Comparison of ENCODE assay signal across 9 mouse cellular contexts in genomic region chr7:25246079-25246758, GRCm38 (mm10). TPM values are rescaled to one million over a fixed set of nuclear protein-coding genes. Genes with fewer than 3 reads are reported as not detected.
DNase-seq lines count a peak whose midpoint lies in the region; ATAC-seq and TF ChIP-seq lines count a peak whose summit lies in the region.
"Had no signal": no experiment of that assay in that cellular context is flagged by ENCODE, and none has a peak within 500 bp of the region (broad histone marks: within the 10 kb centered on the region; RNA-seq: fewer than 3 reads in every experiment).

No protein-coding gene starts in this region.

- TF ChIP-seq CTCF in kidney, postnatal 0 days (IDR thresholded peaks at IDR 0.05; ENCODE audit: low read depth), result no peak

- ATAC-seq in heart, embryonic 11.5 days (replicated peaks; ENCODE audit: insufficient number of reproducible peaks, low FRiP score, low TSS enrichment), result no peak
- no peak for ATAC-seq in kidney, postnatal 0 days (replicated peaks; ENCODE audit: low FRiP score, low read depth)
- no peak for ATAC-seq in liver, embryonic 15.5 days (ENCODE audit: insufficient read depth)

- peak overlapping the region; percentile 98 for H3K4me2 ChIP-seq in heart, embryonic 11.5 days
- peak overlapping the region; percentile 81 for H3K4me2 ChIP-seq in kidney, postnatal 0 days (ENCODE audit: low read length)
- H3K4me2 ChIP-seq in liver, embryonic 15.5 days, result peak overlapping the region; percentile 99; the same call in 1 of the 2 replicates

- H3K9ac ChIP-seq in heart, embryonic 11.5 days (ENCODE audit: low read depth, low read length), result peak overlapping the region; percentile 99
- H3K9ac ChIP-seq in kidney, postnatal 0 days (ENCODE audit: low read depth, low read length), result peak overlapping the region; percentile 35
- no peak overlapping the region for H3K9ac ChIP-seq in liver, embryonic 15.5 days

- H3K4me1 ChIP-seq in heart, embryonic 11.5 days (ENCODE audit: control insufficient read depth, insufficient read depth, low read length), result peaks cover 34% of the 10 kb centered on the region
- H3K4me1 ChIP-seq in kidney, postnatal 0 days (replicated peaks; ENCODE audit: insufficient read depth, low read length), result peaks cover 31% of the 10 kb centered on the region
- peaks cover 57% of the 10 kb centered on the region for H3K4me1 ChIP-seq in liver, embryonic 15.5 days (replicated peaks)

- peaks cover 22% of the 10 kb centered on the region for H3K36me3 ChIP-seq in heart, embryonic 11.5 days (ENCODE audit: control insufficient read depth, insufficient read depth, low read length)
- peaks cover 25% of the 10 kb centered on the region for H3K36me3 ChIP-seq in kidney, postnatal 0 days (ENCODE audit: insufficient read depth, low read length)
- H3K36me3 ChIP-seq in liver, embryonic 15.5 days (replicated peaks), result peaks cover 37% of the 10 kb centered on the region

- 61% methylated on average over 20 of the region's 20 CpGs for WGBS in heart, embryonic 11.5 days (ENCODE audit: insufficient replicate concordance)
- WGBS in kidney, postnatal 0 days, result 30% methylated on average over 20 of the region's 20 CpGs
- WGBS in liver, embryonic 15.5 days (ENCODE audit: insufficient replicate concordance), result 58% methylated on average over 20 of the region's 20 CpGs

- no peaks in the 10 kb centered on the region for H3K27me3 ChIP-seq in heart, embryonic 11.5 days (ENCODE audit: control insufficient read depth, insufficient read depth, low read length)
- H3K27me3 ChIP-seq in kidney, postnatal 0 days (ENCODE audit: insufficient read depth, low read length), result no peaks in the 10 kb centered on the region
- H3K27me3 ChIP-seq in liver, embryonic 15.5 days, result peaks cover 6% of the 10 kb centered on the region; the same call in 1 of the 2 replicates
- H3K27me3 ChIP-seq: CH12.LX had no signal

- intact Hi-C loops in gastrocnemius, postnatal 14 days (cut with DNase I; ENCODE audit: low total_unique reads), result loop anchor here (10.0 kb wide), 1 partner anchor 69 kb away; the partner anchor contains the start of gene Megf8

- peak overlapping the region; percentile 99 for H3K27ac ChIP-seq in heart, embryonic 11.5 days (ENCODE audit: low read depth, low read length)
- H3K27ac ChIP-seq in kidney, postnatal 0 days, result peak overlapping the region; percentile 96; the same call in 1 of the 2 replicates
- peak overlapping the region; percentile 14; the same call in 1 of the 2 replicates for H3K27ac ChIP-seq in liver, embryonic 15.5 days (replicated peaks)

- no peaks in the 10 kb centered on the region for H3K9me3 ChIP-seq in heart, embryonic 11.5 days (replicated peaks; ENCODE audit: control insufficient read depth, low read length)
- no peaks in the 10 kb centered on the region for H3K9me3 ChIP-seq in kidney, postnatal 0 days (replicated peaks; ENCODE audit: low read length)
- H3K9me3 ChIP-seq in liver, embryonic 15.5 days (replicated peaks), result no peaks in the 10 kb centered on the region

- H3K4me3 ChIP-seq in heart, embryonic 11.5 days (ENCODE audit: low read depth, low read length), result peak overlapping the region; percentile 80
- peak overlapping the region; percentile 97; the same call in 1 of the 2 replicates for H3K4me3 ChIP-seq in kidney, postnatal 0 days (replicated peaks; ENCODE audit: low read depth, low read length)
- H3K4me3 ChIP-seq in liver, embryonic 15.5 days (replicated peaks), result no peak overlapping the region

- DNase-seq in gastrocnemius, postnatal 10 days, result peak; percentile 58
- DNase-seq in gastrocnemius, postnatal 14 days, result no peak
- DNase-seq in adrenal gland, postnatal 36 days, result peak; percentile 67 to 73
- DNase-seq in kidney, postnatal 0 days (ENCODE audit: low spot score), result no peak
- peak; percentile 78 for DNase-seq in right cerebral cortex, postnatal 4 days
- DNase-seq in ovary, postnatal 14 days (ENCODE audit: low spot score), result no peak

RNA-seq across cellular contexts. Expression of gene Erf, which starts 4.3 kb away (rescaled TPM):
- total RNA-seq in gastrocnemius, postnatal 10 days (2021), result 10 to 100 TPM; 14.9 to 18.4 TPM
- total RNA-seq in gastrocnemius, postnatal 14 days (2021), result 10 to 100 TPM in 1 of 2 experiments, 1 to 10 TPM in 1; 9.8 to 11.8 TPM
- total RNA-seq in adrenal gland, postnatal 36 days (2021), result 10 to 100 TPM; 25.4 to 40.9 TPM
- 20.5 and 25.0 TPM in 2 replicates for polyA plus RNA-seq in heart, embryonic 11.5 days (2014; fragmentation: Nextera tagmentation; extraction: Ambion mirVana)
- polyA plus RNA-seq in kidney, postnatal 0 days (2015; fragmentation: Nextera tagmentation; extraction: Ambion mirVana), result 12.7 and 18.6 TPM in 2 replicates
- 4.6 and 4.8 TPM in 2 replicates for polyA plus RNA-seq in liver, embryonic 15.5 days (2015; fragmentation: Nextera tagmentation; extraction: Ambion mirVana)

RNA-seq across cellular contexts. Expression of gene Gsk3a, which starts 8.6 kb away (rescaled TPM):
- 10 to 100 TPM; 51.1 to 60.2 TPM for total RNA-seq in gastrocnemius, postnatal 10 days (2021)
- 10 to 100 TPM; 46.5 to 51.4 TPM for total RNA-seq in gastrocnemius, postnatal 14 days (2021)
- total RNA-seq in adrenal gland, postnatal 36 days (2021), result 10 to 100 TPM; 93.3 to 96.7 TPM
- polyA plus RNA-seq in heart, embryonic 11.5 days (2014; fragmentation: Nextera tagmentation; extraction: Ambion mirVana), result 10.4 and 11.6 TPM in 2 replicates
- 7.8 and 9.8 TPM in 2 replicates for polyA plus RNA-seq in kidney, postnatal 0 days (2015; fragmentation: Nextera tagmentation; extraction: Ambion mirVana)
- 6.4 and 7.4 TPM in 2 replicates for polyA plus RNA-seq in liver, embryonic 15.5 days (2015; fragmentation: Nextera tagmentation; extraction: Ambion mirVana)

RNA-seq across cellular contexts. Expression of gene Cic, which starts 21.3 kb away (rescaled TPM):
- total RNA-seq in gastrocnemius, postnatal 10 days (2021), result 10 to 100 TPM; 65.7 to 73.4 TPM
- total RNA-seq in gastrocnemius, postnatal 14 days (2021), result 10 to 100 TPM; 38.2 to 44.1 TPM
- 100 to 1,000 TPM in 1 of 2 experiments, 10 to 100 TPM in 1; 94.8 to 116 TPM for total RNA-seq in adrenal gland, postnatal 36 days (2021)
- polyA plus RNA-seq in heart, embryonic 11.5 days (2014; fragmentation: Nextera tagmentation; extraction: Ambion mirVana), result 25.0 and 31.5 TPM in 2 replicates
- 22.0 and 23.3 TPM in 2 replicates for polyA plus RNA-seq in kidney, postnatal 0 days (2015; fragmentation: Nextera tagmentation; extraction: Ambion mirVana)
- 8.9 and 10.2 TPM in 2 replicates for polyA plus RNA-seq in liver, embryonic 15.5 days (2015; fragmentation: Nextera tagmentation; extraction: Ambion mirVana)

RNA-seq across cellular contexts. Expression of gene Zfp526, which starts 25.0 kb away (rescaled TPM):
- 1 to 10 TPM; 6.2 to 8.5 TPM for total RNA-seq in gastrocnemius, postnatal 10 days (2021)
- total RNA-seq in gastrocnemius, postnatal 14 days (2021), result 1 to 10 TPM; 5.4 to 5.9 TPM
- total RNA-seq in adrenal gland, postnatal 36 days (2021), result 1 to 10 TPM; 9.3 to 9.4 TPM
- 2.3 and 2.7 TPM in 2 replicates for polyA plus RNA-seq in heart, embryonic 11.5 days (2014; fragmentation: Nextera tagmentation; extraction: Ambion mirVana)
- polyA plus RNA-seq in kidney, postnatal 0 days (2015; fragmentation: Nextera tagmentation; extraction: Ambion mirVana), result 1.9 and 2.1 TPM in 2 replicates
- polyA plus RNA-seq in liver, embryonic 15.5 days (2015; fragmentation: Nextera tagmentation; extraction: Ambion mirVana), result 1.8 and 2.1 TPM in 2 replicates

RNA-seq across cellular contexts. Expression of gene Dedd2, which starts 25.8 kb away (rescaled TPM):
- 1 to 10 TPM; 6.3 to 7.4 TPM for total RNA-seq in gastrocnemius, postnatal 10 days (2021)
- 1 to 10 TPM; 5.7 to 8.7 TPM for total RNA-seq in gastrocnemius, postnatal 14 days (2021)
- total RNA-seq in adrenal gland, postnatal 36 days (2021), result 10 to 100 TPM; 16.7 to 17.7 TPM
- polyA plus RNA-seq in heart, embryonic 11.5 days (2014; fragmentation: Nextera tagmentation; extraction: Ambion mirVana), result 5.3 and 6.7 TPM in 2 replicates
- 13.9 and 15.6 TPM in 2 replicates for polyA plus RNA-seq in kidney, postnatal 0 days (2015; fragmentation: Nextera tagmentation; extraction: Ambion mirVana)
- polyA plus RNA-seq in liver, embryonic 15.5 days (2015; fragmentation: Nextera tagmentation; extraction: Ambion mirVana), result 35.4 and 39.1 TPM in 2 replicates

Comparison
In these comparisons a context has a peak if more than half of its experiments do, and no peak if none do; other contexts are left out.
1. DNase-seq: peak in gastrocnemius, postnatal 10 days (single experiment), adrenal gland, postnatal 36 days (2 of 2) and right cerebral cortex, postnatal 4 days (single experiment); none in gastrocnemius, postnatal 14 days (single experiment), kidney, postnatal 0 days (single experiment) and ovary, postnatal 14 days (single experiment).
2. H3K27ac ChIP-seq: peak in every context shown above with its lines; median percentile 99 in heart, embryonic 11.5 days; 96 in kidney, postnatal 0 days; 14 in liver, embryonic 15.5 days.
3. Peak in every context shown above with its lines, with median percentiles within 50 percentile points of each other: H3K4me2 ChIP-seq.